Mouse (Mus musculus): Measurements from ENCODE around the gene Pcnx2. TPM values are rescaled to one million over a fixed set of nuclear protein-coding genes. Genes with fewer than 3 reads are reported as not detected.

Gene Pcnx2
- polyA plus RNA-seq, 1 experiment, result not detected

GRCm38 (mm10) chr8:125909661-125910364 is 11.7 kb upstream of the Pcnx2 start:
- no peak for TF ChIP-seq GATA1 (IDR thresholded peaks at IDR 0.05; ENCODE audit: low read length)

- no peak for TF ChIP-seq GATA1 (IDR thresholded peaks at IDR 0.05; ENCODE audit: low read length)
Observed at GRCm38 (mm10) chr8:125907311-125907710, 9.2 kb upstream of the Pcnx2 start.

DNA sequence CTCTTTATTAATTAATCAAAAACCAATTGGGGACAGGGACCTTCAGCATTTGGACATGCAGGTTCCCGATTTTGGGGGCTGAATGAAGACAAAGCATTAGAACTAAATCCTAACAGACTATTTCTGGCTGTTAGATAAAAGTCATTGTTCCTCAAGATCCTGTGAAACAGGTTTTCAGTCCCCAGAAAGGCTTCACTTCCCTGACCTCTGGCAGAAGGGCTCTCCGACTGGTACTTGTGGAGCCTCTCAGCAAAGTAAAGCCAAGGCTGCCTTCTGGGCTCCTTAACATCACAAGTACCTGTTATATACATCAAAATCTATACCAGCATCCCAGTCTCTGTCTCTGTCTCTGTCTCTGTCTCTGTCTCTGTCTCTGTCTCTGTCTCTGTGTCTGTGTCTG is 7.2 kb upstream of the Pcnx2 start:
- TF ChIP-seq GATA1 (IDR thresholded peaks at IDR 0.05; ENCODE audit: low read length), result no peak

- TF ChIP-seq GATA1 (IDR thresholded peaks at IDR 0.05; ENCODE audit: low read length), result no peak
Observed at GRCm38 (mm10) chr8:125902521-125902920, 4.4 kb upstream of the Pcnx2 start.

DNA sequence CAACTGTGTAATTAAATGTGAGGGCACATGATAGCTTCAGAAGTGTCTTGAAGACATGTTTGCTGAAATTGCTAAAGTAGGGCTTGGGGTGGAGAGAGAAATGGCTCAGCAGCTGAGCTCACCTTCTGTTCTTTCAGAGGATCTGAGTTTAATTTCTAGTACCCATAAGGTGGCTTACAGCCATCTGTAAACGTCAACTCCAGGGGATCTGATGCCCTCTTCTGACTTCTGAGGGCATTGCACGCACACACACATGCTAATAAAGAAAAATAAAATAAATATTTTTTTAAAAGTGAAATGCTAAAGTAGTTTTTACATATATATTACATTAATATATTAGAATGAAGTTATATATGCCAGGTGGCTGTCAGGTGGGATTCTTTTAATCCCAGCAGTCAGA is 3.0 kb upstream of the Pcnx2 start:
- TF ChIP-seq GATA1 (IDR thresholded peaks at IDR 0.05; ENCODE audit: low read length), result no peak

- TF ChIP-seq GATA1 (IDR thresholded peaks at IDR 0.05; ENCODE audit: low read length), result no peak
Observed at GRCm38 (mm10) chr8:125898899-125899298, 782 bp upstream of the Pcnx2 start.

DNA sequence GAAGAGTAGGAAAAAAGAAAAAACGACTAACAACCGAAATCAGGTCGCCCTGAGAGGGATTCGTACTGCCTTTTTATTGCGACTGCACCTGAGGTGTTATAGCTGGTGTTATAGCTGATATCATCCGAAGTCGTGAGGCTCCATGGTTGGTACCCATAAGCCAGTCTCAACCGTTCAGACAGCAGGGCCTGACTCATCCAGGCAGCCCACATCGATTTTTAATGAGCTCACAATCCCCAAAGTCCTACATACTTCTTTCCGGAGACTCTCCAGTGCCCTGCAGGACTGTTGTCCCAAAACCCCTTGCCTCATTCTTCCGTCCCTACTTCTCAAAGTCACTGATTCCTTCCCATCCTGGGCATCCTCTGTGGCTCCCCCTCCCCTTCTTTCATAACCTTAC is 729 bp downstream of the Pcnx2 start:
- TF ChIP-seq GATA1 (IDR thresholded peaks at IDR 0.05; ENCODE audit: low read length), result no peak

DNA sequence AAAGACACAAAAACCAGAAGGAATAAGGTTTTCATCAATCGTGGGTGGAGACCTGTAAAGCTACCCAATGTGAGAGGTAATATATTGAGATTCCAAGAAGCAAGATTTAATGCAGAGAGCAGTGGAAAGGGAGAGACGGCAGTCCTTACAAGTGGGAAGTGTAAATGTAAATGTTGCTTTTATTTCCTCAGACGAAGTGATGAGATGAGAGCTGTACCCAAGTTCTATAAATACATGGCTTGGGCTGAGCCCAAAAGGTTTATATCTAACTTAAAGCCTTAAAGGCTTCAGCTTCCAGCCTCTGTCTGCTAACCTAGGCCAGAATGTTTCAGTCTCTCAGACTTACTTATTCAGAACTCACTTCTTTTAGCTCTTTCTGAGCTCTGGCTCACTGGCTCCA is 8.2 kb downstream of the Pcnx2 start:
- TF ChIP-seq GATA1 (IDR thresholded peaks at IDR 0.05; ENCODE audit: low read length), result no peak

DNA sequence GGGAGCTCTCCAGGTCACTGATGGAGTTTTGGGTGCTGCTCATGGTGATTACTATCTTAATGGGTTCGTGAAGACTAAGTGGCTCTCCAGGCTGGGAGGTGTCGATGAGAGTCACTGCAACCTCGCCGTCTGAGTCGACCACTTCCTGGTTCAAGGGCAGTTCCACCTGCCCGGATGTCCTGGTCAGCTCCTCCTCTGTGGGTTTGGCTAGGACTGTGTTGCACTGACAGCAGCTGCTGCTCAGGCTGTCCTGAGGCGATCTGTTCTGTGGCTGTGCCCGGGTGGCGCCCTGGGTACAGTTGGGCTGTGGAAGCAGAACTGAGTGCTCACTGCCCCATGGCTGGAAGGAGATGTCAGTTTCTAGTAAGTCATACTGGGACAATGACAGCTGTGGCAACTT is 10.6 kb downstream of the Pcnx2 start:
- no peak for TF ChIP-seq GATA1 (IDR thresholded peaks at IDR 0.05; ENCODE audit: low read length)

GRCm38 (mm10) chr8:125880447-125880846 is 17.7 kb downstream of the Pcnx2 start:
- no peak for TF ChIP-seq GATA1 (IDR thresholded peaks at IDR 0.05; ENCODE audit: low read length)

DNA sequence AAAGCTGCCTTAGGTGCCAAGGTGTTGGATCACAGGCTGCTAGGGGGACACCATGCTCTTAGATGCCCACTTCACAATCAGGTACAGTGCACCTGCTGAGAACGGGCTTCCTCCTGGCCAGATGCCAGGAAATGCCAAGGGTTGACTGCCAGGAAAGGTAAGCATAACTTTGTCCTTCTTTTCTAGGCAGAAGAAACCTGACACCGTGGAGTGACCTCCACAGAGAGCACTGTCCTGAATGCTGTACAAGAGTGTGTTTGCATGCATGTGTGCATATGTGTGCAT is 24.9 kb downstream of the Pcnx2 start:
- TF ChIP-seq GATA1 (IDR thresholded peaks at IDR 0.05; ENCODE audit: low read length), result no peak

DNA sequence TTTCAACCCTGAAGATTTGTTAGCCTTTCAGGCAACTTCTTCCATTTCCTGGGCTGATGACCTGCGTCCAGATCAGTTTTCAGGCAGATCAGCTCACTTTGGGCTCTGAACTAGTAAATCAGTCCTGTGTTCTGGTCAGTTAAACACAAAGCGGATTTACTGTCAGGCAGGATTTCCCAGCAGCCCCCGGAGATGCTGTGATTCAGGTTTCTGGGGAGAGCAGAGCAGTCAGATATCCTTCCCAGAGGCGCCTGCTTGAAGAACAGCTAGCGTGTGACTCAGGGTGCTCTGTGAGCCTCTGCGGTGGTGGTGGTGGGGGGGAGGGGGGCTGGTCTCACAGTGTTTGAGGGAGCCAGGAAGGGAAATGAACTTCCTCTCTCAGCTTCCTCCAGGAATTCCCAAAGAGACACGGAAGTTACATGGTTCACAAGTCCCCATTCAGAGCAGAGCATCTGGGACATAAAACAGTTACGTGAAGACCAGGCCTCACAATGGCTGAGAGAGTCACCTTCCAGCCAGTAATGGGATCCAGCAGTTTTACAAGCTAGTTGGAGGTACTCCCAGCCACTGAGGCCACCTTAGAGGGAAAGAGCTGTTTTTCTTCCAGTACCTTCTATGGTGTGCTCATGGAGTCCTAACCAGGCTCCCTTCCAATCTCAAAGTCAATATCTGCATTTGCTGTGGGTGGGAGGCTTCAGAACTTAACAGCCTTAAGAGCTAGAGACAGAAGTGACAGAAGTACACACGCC is 25.4 kb downstream of the Pcnx2 start:
- no peak for TF ChIP-seq GATA1 (IDR thresholded peaks at IDR 0.05; ENCODE audit: low read length)

- TF ChIP-seq GATA1 (IDR thresholded peaks at IDR 0.05; ENCODE audit: low read length), result no peak
Observed at GRCm38 (mm10) chr8:125870821-125871321, 27.2 kb downstream of the Pcnx2 start.

GRCm38 (mm10) chr8:125870179-125870702 is 27.9 kb downstream of the Pcnx2 start:
- TF ChIP-seq GATA1 (IDR thresholded peaks at IDR 0.05; ENCODE audit: low read length), result no peak

GRCm38 (mm10) chr8:125869739-125870138 is 28.4 kb downstream of the Pcnx2 start:
- no peak for TF ChIP-seq GATA1 (IDR thresholded peaks at IDR 0.05; ENCODE audit: low read length)

- TF ChIP-seq GATA1 (IDR thresholded peaks at IDR 0.05; ENCODE audit: low read length), result no peak
Observed at GRCm38 (mm10) chr8:125868552-125868951, 29.6 kb downstream of the Pcnx2 start.

DNA sequence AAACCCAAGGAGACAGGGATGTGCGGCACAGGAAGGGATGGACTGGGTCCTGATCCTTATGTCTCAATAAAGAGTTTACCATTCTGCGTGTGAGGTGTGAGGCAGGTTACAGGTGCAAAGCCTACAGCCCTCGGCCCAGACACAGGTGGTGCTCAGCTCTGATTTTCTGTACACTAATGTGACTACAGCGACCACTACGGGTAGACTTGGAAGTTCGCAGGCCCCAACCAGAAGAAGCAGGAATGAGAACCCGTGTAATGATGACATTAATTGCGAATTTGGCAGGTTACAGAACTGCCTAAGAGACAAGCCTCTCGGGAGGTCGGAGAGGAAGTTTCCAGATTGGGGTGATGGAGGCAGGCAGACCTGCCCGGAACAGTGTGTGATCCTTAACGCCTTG is 32.0 kb downstream of the Pcnx2 start:
- no peak for TF ChIP-seq GATA1 (IDR thresholded peaks at IDR 0.05; ENCODE audit: low read length)

Measured in G1E-ER4 (cell line).